Mouse (Mus musculus): Measurements from ENCODE around the gene Mast4.

GRCm38 (mm10) chr13:102688121-102688520 lies 646.2 kb downstream of the Mast4 start:
- TF ChIP-seq TAL1 (IDR thresholded peaks at IDR 0.05; ENCODE audit: low read length): no peak
- no peak for TF ChIP-seq GATA1 (IDR thresholded peaks at IDR 0.05; ENCODE audit: low read length)

Measured in erythroblast, embryonic 14.5 days (primary cell).